Mouse (Mus musculus) adrenal gland, adult 18-20 months (tissue): ENCODE measurements around the gene Sall1. TPM values are rescaled to one million over a fixed set of nuclear protein-coding genes. Genes with fewer than 3 reads are reported as not detected.

ENCODE experiments used
- DNase-seq, 2 experiments: peaks; one replicate each; pipeline ENCODE4 v3.0.0; 2021 to 2022; ENCODE audit warnings: low spot score in 2 of 2
- total RNA-seq, 2 experiments: library from RNA; stranded (reverse); gene quantifications; 1 replicate in 1 of 2; 2 replicates in 1 of 2; pipeline ENCODE4 v1.2.3; 2021

Gene Sall1
- total RNA-seq, 2 experiments from 2014 or later: 0.07 TPM; not detected in 1

DNA sequence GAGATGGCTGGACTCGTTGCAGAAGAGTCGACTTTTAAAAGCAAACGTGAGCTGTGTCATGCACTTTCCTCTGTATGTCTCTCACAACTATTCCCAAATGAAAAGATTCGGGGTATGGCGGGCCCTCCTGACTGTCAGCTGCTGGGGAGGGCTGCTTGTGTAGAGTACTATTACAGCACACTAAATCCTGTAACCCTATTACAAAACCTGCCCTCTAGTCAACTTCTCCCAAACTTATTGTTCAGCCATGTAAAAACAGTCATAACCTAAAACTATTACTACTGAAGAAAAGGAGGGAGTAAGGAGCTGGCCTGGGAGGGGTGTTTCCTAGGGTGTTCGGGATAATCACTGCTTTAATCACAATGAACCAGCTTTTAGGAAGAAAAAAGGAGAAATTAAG lies 4.1 kb downstream of the Sall1 start:
- DNase-seq: no peak

DNA sequence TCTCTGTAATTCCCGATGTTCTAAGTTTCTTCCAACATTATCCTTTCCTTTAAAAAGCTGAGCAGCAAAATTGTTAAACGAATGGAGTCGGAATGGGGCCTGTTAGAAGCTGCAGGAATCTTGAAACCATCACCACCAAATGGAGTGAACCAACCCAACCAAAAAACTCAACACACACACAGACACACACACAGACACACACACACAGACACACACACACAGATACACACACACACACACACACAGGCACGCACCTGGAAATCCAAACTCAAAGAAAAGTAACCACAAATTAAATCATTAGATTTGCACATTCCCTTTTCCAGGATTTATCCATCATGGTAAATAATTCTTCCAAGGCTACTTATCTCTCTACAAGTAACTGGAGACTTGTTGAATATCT lies 5.0 kb downstream of the Sall1 start:
- no peak for DNase-seq

DNA sequence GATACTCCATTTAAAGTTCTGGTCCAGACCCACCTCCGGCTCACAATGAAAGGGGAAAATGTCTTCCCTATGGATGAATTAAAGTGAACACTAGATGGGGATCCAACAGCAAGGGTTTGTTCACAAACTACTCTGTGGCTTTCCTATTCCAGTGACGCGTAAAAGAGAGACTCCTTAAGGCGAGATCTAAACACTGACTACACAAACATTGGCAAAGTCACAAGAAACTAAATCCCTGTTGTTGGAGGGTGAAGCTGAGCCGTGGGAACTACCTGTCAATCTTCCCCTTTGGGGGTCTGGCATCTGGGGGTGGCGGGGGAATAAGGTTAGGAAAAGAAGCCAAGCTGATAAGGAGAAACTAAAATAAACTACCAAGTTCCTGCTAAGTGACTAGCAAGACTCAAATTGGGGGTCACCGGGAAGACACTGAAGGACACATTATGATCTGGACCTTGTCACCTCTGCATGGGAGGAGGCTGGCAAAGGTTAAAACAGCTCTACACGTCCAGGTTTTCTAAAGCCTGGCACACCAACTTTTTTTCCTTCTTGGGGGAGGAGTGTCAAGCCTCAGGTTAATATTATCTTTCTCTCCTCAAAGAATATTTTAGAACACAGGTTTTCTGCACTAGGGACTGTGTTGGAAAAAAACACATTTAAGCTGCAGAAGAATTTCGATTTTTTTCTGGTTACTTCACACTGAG lies 6.3 kb downstream of the Sall1 start:
- no peak for DNase-seq

DNA sequence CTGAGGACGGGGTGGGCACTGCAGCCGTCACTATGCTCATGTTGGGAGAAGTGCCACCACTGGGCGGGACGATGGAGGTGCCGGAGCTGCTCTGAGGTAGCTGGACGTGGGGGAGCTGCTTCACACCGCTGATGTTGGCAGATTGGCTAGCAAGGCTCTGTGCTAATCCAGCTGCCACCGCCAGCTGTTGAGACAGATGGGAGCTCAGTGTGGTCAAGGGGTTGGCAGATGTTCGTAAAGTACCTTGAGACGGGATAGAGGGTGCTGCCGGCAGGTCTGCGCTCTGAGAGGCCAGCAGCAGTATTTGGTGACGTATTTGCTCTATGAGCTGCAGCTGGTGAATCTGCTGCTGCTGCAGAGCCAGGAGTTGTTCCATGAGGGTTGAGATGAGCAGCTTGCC lies 11.6 kb downstream of the Sall1 start:
- no peak for DNase-seq

DNA sequence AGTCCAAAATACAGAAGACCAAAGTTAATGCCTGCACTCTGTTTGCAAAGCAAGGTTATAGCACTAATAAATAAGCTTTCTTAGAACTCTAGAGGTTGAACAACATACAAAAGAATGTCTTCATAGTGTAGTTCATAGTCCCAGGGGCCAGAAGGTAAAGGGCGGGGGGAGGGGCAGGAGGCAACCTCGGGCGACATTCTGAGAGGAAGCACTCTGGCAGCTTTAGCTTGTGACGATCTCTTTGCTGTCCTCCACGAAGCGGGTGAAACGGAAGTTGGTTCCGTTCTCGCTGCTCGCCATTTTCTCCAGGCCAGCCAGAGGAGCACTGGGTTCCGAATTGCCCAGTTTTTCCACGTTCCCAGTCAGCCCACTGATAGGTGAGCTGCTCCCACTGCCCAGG lies 15.8 kb downstream of the Sall1 start:
- DNase-seq: no peak

DNA sequence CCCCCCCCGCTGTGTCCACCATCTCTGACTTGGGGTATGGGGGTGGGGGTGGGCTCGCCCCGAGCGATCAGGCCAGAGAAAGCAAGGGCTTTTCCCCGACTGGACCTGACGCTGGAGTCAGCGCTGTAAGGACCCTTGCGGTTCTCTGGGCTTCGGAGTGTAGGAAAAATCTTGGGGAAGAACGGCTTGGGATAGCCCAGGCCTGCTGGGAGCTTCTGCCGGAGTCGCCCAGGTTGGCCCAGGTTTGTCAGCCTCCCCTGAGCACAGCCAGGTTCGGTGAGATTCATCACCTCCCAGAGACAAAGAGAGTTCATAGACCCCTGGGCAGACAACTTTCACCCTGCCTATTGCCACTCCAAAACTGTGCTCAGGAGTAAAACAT lies 17.8 kb downstream of the Sall1 start:
- no peak for DNase-seq

DNA sequence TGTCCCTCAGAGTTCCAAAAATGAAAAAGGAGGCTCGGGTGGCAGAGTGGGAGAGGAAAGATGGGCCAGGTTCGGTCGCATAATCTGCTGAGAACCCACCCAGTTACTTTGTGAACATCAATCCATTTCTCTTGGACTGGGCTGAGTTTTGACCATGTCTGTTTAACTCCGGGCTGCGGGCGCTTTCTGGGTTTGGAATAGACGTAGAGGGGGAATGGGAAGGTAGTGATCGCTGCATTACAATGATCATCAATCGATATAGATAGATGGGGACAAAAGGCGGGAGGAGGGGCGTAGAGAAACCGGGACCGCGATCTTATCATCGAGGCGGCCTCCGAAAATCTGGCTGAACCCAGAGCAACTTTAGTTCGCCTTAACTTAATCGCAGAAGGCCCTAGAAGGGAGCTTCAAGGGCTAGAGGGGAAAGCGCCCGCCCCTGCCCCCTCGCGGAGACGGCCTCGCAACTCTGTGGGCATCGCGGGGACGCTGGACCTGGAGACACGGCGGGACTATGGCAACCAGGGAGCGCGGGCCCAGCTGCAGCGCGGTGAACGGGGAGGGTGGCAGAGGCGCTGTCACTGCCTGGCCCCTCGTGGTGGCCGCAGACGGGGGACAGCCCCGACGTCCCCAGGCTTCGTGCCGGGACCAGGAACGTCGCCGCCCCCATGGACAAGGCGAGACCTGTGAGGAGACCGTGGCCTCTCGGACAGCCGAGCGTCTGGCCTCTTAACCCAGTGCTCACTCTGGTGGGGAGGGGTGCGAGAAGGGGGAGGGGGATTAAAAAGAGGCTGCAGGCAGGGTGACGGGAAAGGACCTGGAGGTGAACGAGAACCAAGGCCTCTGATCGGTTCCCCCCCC lies 18.5 kb downstream of the Sall1 start:
- DNase-seq: no peak

DNA sequence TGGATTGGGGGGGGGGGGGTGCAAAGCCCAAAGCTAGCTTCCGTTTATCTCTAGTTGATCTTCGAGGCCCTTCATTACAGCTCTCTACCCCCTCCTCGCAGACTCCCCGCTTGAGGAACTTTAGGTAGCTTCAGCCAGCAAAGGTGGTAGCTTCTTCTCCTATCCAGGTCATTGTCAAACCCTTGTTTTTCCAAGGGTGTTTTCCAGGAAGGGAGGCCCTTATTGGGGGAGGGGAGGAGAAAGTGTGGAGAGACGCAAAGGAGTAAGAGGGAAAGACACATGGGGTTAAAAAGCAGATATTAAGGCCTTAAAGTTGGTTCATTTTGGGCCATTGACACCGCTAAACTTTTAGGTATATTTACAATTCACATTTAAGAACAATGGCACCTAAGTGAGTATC lies 19.2 kb downstream of the Sall1 start:
- no peak for DNase-seq

DNA sequence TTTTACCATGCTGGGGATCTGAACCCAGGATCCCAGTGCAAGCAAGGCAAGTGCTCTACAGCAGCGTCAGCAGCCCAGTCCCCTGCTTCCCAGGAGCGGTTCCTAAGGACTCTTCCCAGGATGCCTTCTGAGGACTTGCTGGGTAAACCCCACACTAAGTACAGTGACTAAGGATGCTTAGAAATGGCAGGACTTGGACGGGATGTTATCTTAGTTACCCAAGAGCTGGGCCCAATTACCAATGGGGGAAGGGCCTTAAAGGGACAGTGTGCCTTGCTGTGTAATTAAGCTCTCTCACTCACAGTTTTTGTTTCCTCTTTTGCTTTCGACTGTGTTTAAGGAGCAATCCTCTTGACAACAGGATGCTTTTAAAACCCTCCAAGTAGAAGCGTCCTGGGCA lies 22.8 kb downstream of the Sall1 start:
- DNase-seq: no peak

DNA sequence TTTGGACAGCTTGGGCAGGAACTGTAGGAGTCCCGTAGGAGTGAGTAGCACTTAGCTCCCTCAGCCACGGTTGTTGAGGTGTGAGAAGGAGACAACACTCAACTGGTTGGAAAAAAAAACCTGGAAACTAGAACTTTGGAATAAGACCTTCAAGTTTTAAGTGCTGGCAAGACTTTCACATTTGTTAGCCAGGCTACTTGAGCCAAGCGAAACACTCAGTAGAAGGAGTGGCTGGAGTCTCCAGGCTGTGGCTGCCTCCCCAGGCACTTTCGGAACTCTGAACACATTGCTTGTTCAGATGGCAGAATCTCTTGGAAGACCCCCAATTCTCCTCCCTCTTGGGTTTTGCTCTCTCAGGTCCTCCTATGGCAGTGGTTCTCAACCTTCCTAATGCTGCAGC lies 26.1 kb downstream of the Sall1 start:
- no peak for DNase-seq

DNA sequence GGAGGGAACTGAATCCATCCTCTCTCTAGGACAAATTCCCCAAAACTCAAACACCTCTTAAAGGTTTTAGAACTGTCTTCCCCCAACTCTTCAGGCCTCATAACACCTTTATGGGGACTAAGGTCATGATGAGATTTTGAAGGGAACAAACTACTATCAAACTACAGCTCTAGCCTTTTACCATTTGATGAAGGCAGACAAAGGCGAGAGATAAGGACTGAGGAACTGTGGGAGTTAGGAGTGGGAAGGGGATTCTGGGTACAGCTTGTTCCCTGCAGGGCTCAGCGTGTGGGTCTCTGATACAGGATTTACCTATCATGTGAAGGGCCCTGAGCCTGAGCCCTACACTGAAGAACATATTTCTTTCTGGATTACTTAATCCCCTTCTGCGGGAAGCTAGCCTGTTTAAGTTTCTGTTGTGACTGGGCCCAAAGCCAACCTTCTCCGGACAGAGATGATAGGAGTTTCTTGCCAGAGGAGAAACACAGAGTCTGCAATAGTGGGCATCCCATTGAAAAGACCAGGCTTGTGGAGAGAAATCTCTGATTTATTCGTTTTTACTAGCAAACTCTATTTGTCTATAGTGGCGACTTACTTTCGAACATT lies 27.4 kb downstream of the Sall1 start:
- DNase-seq: no peak

DNA sequence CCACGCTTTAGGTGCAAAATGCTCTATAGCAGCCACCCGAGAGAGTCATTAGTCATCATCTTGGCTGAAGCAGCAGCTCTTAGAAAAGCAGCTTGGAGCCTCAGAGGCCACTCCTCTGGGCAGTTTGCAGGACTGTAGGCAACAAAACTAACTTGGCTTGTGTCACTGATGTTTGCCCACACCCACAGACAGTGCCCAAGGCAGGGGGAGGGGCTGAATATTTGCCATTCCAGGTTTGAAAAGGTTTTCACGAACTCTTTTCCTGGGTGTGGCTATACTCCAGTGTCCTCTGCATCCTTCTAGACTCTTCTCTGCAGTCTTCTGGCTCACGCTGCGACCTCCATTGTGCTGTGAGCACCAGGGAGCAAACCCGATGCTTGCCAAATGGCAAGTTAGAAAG lies 28.4 kb downstream of the Sall1 start:
- no peak for DNase-seq

DNA sequence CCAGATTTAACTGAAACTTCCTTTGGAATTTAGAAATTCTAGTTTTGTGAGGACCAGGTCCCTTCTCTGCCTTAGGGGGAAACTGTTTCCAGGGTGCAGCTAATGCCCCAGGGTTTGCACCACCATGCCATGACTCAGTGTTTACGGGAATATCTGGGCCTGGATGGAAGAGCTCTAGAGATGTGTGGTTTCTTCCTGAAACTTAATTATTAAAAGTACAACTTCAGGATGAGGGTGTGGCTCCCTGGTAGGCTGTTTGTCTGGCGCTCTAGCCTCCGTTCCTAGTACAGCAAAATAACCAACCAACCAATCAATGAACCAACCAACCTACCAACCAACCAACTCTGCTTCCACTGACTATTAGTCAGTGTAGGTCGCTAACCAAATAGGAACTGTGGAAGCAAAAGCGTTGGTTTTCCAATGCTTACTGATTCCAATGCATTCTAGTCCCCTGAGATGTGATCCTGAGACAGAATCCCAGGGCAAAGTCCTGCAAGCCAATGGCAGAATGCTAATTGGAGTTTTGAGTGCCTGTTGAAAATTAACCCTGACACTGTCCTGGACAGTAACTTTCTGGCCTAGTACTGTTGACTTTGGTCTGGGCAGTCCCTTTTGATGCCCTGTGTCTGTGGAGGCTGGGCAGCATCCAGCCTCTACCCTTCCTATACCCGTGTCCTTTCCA lies 31.0 kb downstream of the Sall1 start:
- DNase-seq: no peak

DNA sequence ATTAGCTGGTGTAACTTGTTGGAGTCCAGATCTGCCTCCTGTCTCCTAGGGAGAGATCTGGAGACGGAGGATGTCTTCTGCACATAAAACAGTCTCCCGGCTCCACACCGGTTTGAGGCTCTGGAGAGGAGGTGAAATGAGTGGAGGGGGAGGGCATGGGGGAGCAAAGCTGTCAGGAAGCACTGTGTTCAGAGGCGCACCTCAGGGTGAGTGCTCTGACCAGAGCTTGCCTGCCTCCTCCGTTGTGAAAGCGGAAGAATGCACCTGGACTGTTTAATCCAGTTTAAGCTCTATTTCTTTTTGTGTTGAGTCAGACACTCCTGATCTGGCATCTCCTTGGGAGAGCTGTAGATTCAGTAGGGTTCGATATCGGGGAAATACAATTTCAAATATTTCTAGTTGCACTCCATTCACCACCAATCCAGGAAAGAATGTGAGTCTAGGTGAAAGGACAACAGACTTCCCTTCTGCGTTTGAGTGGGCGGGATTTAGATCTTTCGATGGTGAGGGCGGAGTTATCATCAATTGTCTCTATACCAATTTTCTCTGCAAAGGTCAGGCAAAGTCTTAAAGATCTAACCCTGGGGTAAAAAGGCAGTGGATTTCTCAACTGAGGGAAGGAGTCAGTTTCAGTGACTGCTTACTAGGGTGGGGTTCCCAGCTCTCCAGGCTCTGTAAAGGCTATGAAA lies 31.8 kb downstream of the Sall1 start:
- no peak for DNase-seq

DNA sequence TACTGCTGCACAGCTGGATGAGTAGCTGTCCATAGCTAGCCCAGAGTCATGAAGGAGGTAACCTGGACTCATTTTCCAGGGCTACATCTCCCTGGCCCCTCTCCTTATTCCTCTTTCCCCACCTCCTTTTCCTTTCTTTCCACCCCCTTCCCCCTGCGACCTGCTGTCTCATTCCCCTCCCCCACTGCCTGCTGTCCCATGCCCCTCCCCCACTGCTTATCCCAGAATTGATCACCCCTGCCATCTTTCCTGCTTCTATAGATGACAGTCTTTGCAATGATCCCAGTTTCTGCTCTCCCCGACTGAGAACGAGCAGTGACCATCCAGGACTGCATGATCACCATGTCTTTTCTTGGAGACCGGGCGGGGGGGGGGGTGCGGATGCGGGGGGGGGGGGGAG lies 35.2 kb downstream of the Sall1 start:
- DNase-seq: no peak

DNA sequence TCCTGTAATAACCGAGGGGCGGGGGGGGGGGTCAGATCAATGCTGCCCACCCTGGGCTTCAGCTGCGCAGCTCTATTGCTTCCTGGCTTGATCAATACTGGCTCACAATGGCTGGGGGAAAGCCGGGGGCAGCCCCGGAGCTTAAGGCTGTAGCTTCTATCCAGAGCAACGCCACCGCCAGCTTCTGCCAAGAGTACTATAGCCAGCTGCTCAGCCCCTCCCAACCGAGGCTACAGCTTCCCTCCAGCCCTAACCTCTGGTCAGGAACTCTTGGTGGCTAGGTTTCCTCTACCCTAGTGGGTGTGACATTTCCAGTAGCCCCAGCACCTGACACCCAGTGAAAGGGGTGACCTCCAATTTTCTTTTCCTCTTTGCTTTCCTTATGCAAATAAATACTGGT lies 36.8 kb downstream of the Sall1 start:
- no peak for DNase-seq

DNA sequence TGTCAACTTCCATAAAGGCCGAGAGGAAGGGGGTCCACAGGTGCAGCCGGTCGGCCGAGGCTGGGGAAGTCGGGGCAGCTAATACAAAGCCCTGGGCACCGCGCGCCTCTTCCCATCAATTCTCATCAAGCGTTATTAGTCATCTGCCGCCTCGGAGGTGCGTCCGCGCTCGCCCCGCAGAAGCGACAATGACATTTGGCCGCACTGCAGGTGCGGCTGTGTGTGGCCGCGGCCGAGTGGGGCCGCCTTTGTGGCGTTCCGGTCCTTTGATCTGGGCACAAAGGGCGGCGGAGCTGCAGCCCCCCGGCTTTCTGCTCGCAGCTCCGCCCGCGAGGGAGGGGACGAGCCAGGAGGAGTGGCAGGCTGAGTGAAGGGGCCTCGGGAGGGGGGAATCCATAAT lies 37.5 kb downstream of the Sall1 start:
- peak in 1 of 2 experiments; percentile 2 for DNase-seq

DNA sequence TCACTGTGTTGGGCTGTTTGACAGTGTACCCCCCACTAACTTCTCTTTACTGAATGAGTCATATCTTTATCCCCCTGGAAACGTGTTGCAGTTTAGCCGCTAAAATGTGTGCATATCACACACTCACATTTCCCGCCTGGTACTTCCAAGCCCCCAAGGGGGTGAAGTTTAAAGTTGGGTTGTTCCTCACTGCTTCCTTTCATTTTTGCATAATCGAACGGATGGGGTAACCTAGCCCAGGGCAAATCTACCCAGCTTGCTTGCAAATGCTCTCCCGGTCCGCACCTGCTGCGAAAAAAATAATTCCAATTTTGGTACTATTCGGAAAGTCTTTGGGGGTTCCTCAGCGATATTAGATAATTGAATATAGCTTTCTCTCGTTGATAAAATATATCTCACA lies 38.2 kb downstream of the Sall1 start:
- DNase-seq: no peak

DNA sequence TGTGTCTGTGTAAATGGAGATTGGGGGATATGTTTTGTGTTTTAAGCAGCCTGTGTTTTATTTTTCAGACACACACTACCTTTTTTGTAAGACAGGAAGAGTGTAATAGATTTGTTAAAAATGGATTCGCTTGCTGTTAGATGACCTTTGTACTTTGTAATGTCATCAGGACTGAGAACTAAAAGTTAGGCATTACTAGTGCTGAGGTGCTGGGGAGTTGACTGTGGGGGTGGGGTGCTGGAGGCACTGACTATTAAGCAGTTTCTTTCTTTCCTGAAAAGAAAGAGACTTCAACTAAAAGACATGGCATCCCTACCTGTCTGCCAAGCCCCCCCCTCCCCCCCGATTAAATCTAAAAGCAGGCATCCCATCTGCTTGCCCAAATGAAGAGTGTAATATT lies 39.9 kb downstream of the Sall1 start:
- DNase-seq: no peak

DNA sequence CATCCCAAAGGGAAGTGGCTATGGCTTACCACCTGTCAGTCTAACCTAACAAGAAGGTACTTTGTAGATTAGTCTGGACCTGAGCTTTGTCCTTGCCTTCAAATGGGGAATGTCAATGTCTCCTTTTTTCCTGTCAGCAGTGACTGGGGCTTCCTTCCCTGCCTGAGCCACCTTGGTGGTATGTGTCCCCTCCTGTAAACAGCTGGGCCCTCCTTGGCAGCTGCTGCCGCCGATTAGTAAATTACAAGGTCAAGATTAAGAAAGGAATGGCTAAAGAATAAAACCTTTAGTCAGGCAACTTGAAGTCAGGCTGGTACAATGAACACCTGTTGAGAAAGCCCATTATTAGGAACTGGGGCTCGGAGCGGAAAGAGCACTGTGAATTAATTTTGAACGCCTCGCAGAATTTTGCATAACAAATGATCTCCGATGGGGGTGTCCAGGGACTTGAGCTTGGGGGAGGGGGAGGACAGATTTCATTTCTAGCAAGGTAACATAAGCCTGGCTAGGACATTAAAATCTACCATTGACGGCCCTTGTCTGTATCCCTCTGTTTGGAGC lies 40.5 kb downstream of the Sall1 start:
- no peak for DNase-seq

DNA sequence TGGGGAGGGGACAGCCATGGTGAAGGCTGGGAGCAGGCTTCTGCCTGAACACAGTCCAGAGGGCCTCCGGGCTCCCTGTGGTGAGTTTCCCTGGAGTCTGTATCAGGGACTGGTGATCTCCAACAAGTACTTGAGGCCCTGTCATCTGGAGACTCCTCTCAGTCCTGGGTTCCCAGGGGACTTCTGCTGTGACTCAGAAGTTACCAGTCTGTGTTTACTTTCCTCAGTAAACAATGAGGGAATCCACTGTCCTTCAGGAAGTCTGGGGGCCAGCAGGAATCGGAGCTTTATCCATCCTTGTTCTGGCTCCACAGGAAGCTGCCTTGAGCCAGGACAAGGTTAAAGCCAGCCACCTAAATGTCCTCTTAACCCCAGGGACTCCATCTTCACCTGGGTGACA lies 41.8 kb downstream of the Sall1 start:
- no peak for DNase-seq
